In genomic region chr1:183345817-183346195, GRCm38 (mm10) we compare ENCODE assay signal across 8 mouse cellular contexts. TPM values are rescaled to one million over a fixed set of nuclear protein-coding genes. Genes with fewer than 3 reads are reported as not detected.
DNase-seq lines count a peak whose midpoint lies in the region; ATAC-seq and TF ChIP-seq lines count a peak whose summit lies in the region.

No protein-coding gene starts in this region.

- H3K9me3 ChIP-seq in embryonic facial prominence, embryonic 12.5 days: no peaks in the 10 kb centered on the region
- H3K9me3 ChIP-seq in intestine, embryonic 15.5 days: no peaks in the 10 kb centered on the region
- no peaks in the 10 kb centered on the region for H3K9me3 ChIP-seq in neural tube, embryonic 12.5 days

- 7% methylated on average over 10 of the region's 10 CpGs for WGBS in embryonic facial prominence, embryonic 12.5 days
- 4% methylated on average over 10 of the region's 10 CpGs for WGBS in intestine, embryonic 15.5 days
- WGBS in neural tube, embryonic 12.5 days: 12% methylated on average over 10 of the region's 10 CpGs

- DNase-seq in left cerebral cortex, adult 2 months (ENCODE audit: extremely low spot score in 1 of 2, low spot score in 2 of 2): no peak
- no peak for DNase-seq in left cerebral cortex, adult 11 months (ENCODE audit: low spot score)
- no peak for DNase-seq in left cerebral cortex, adult 18-20 months (ENCODE audit: low spot score in 2 of 2)
- DNase-seq in left cerebral cortex, postnatal 36 days (ENCODE audit: low spot score in 2 of 2): no peak
- no peak for DNase-seq in gastrocnemius, postnatal 14 days

- peak overlapping the region; percentile 80 for H3K27ac ChIP-seq in left cerebral cortex, adult 2 months
- no peak overlapping the region for H3K27ac ChIP-seq in embryonic facial prominence, embryonic 12.5 days
- peak overlapping the region; percentile 18; the same call in 1 of the 2 replicates for H3K27ac ChIP-seq in intestine, embryonic 15.5 days
- peak overlapping the region; percentile 47; the same call in 1 of the 2 replicates for H3K27ac ChIP-seq in neural tube, embryonic 12.5 days

- H3K4me3 ChIP-seq in left cerebral cortex, adult 2 months: peak overlapping the region; percentile 99
- peak overlapping the region; percentile 93 for H3K4me3 ChIP-seq in embryonic facial prominence, embryonic 12.5 days
- H3K4me3 ChIP-seq in intestine, embryonic 15.5 days (replicated peaks): peak overlapping the region; percentile 97
- H3K4me3 ChIP-seq in neural tube, embryonic 12.5 days: peak overlapping the region; percentile 91

- peaks cover 37% of the 10 kb centered on the region for H3K36me3 ChIP-seq in embryonic facial prominence, embryonic 12.5 days
- peaks cover 24% of the 10 kb centered on the region for H3K36me3 ChIP-seq in intestine, embryonic 15.5 days
- peaks cover 21% of the 10 kb centered on the region for H3K36me3 ChIP-seq in neural tube, embryonic 12.5 days

- peak overlapping the region; percentile 86 for H3K9ac ChIP-seq in embryonic facial prominence, embryonic 12.5 days
- H3K9ac ChIP-seq in intestine, embryonic 15.5 days: peak overlapping the region; percentile 92
- peak overlapping the region; percentile 88 for H3K9ac ChIP-seq in neural tube, embryonic 12.5 days

- no peaks in the 10 kb centered on the region for H3K27me3 ChIP-seq in embryonic facial prominence, embryonic 12.5 days
- H3K27me3 ChIP-seq in intestine, embryonic 15.5 days (replicated peaks): no peaks in the 10 kb centered on the region
- H3K27me3 ChIP-seq in neural tube, embryonic 12.5 days (replicated peaks): no peaks in the 10 kb centered on the region

- no peak for TF ChIP-seq CTCF in left cerebral cortex, adult 2 months (IDR thresholded peaks at IDR 0.05)

- H3K4me2 ChIP-seq in embryonic facial prominence, embryonic 12.5 days (replicated peaks): peak overlapping the region; percentile 89
- peak overlapping the region; percentile 88 for H3K4me2 ChIP-seq in intestine, embryonic 15.5 days (replicated peaks)
- peak overlapping the region; percentile 92 for H3K4me2 ChIP-seq in neural tube, embryonic 12.5 days (replicated peaks)

- intact Hi-C loops in left cerebral cortex, adult 2 months (cut with DNase I): loop anchor here (1.0 to 2.0 kb wide), 2 partner anchors 43 to 49 kb away; partner anchors contain the start of genes Aida and Brox
- intact Hi-C loops in left cerebral cortex, postnatal 36 days (cut with DNase I): loop anchor here (1.0 to 2.0 kb wide), 2 partner anchors 23 to 49 kb away; partner anchors contain the start of genes Aida, Brox and Mia3
- intact Hi-C loops in gastrocnemius, postnatal 14 days (cut with DNase I; ENCODE audit: low total_unique reads): no loop called here

- peak; percentile 47 for ATAC-seq in embryonic facial prominence, embryonic 12.5 days (ENCODE audit: insufficient number of reproducible peaks, insufficient read depth, low FRiP score, low TSS enrichment)
- no peak for ATAC-seq in intestine, embryonic 15.5 days
- ATAC-seq in neural tube, embryonic 12.5 days (ENCODE audit: low FRiP score, low read depth): no peak; the same call in none of the 2 replicates

- H3K4me1 ChIP-seq in embryonic facial prominence, embryonic 12.5 days: peaks cover 13% of the 10 kb centered on the region
- H3K4me1 ChIP-seq in intestine, embryonic 15.5 days (replicated peaks): no peaks in the 10 kb centered on the region; the same call in 1 of the 2 replicates
- peaks cover 12% of the 10 kb centered on the region for H3K4me1 ChIP-seq in neural tube, embryonic 12.5 days

RNA-seq across cellular contexts. Expression of gene Mia3, which starts 23.5 kb away (rescaled TPM):
- 100 to 1,000 TPM; 236 to 257 TPM for total RNA-seq in left cerebral cortex, adult 2 months (2021)
- polyA plus RNA-seq in embryonic facial prominence, embryonic 12.5 days (2016; fragmentation: Nextera tagmentation; extraction: Ambion mirVana): 124 and 128 TPM in 2 replicates
- 79.7 and 81.0 TPM in 2 replicates for polyA plus RNA-seq in intestine, embryonic 15.5 days (2015; fragmentation: Nextera tagmentation; extraction: Ambion mirVana)
- 111 and 125 TPM in 2 replicates for polyA plus RNA-seq in neural tube, embryonic 12.5 days (2016; fragmentation: Nextera tagmentation; extraction: Ambion mirVana)
- 100 to 1,000 TPM; 240 to 241 TPM for total RNA-seq in left cerebral cortex, adult 18-20 months (2021)
- 100 to 1,000 TPM; 217 to 225 TPM for total RNA-seq in left cerebral cortex, postnatal 36 days (2021)
- total RNA-seq in gastrocnemius, postnatal 14 days (2021): 100 to 1,000 TPM; 101 to 105 TPM

RNA-seq across cellular contexts. Expression of gene Taf1a, which starts 43.0 kb away (rescaled TPM):
- 10 to 100 TPM; 18.9 to 19.9 TPM for total RNA-seq in left cerebral cortex, adult 2 months (2021)
- polyA plus RNA-seq in embryonic facial prominence, embryonic 12.5 days (2016; fragmentation: Nextera tagmentation; extraction: Ambion mirVana): 24.6 and 25.1 TPM in 2 replicates
- 17.9 TPM in 2 replicates for polyA plus RNA-seq in intestine, embryonic 15.5 days (2015; fragmentation: Nextera tagmentation; extraction: Ambion mirVana)
- 17.7 and 18.7 TPM in 2 replicates for polyA plus RNA-seq in neural tube, embryonic 12.5 days (2016; fragmentation: Nextera tagmentation; extraction: Ambion mirVana)
- total RNA-seq in left cerebral cortex, adult 18-20 months (2021): 10 to 100 TPM; 18.2 to 20.7 TPM
- 10 to 100 TPM; 11.6 to 21.1 TPM for total RNA-seq in left cerebral cortex, postnatal 36 days (2021)
- total RNA-seq in gastrocnemius, postnatal 14 days (2021): 1 to 10 TPM; 4.1 to 4.7 TPM

RNA-seq across cellular contexts. Expression of gene Brox, which starts 48.7 kb away (rescaled TPM):
- total RNA-seq in left cerebral cortex, adult 2 months (2021): 10 to 100 TPM; 52.0 to 55.4 TPM
- polyA plus RNA-seq in embryonic facial prominence, embryonic 12.5 days (2016; fragmentation: Nextera tagmentation; extraction: Ambion mirVana): 42.5 and 43.1 TPM in 2 replicates
- 36.3 and 41.6 TPM in 2 replicates for polyA plus RNA-seq in intestine, embryonic 15.5 days (2015; fragmentation: Nextera tagmentation; extraction: Ambion mirVana)
- 77.8 and 88.5 TPM in 2 replicates for polyA plus RNA-seq in neural tube, embryonic 12.5 days (2016; fragmentation: Nextera tagmentation; extraction: Ambion mirVana)
- total RNA-seq in left cerebral cortex, adult 18-20 months (2021): 10 to 100 TPM; 52.5 to 53.6 TPM
- 10 to 100 TPM; 45.6 to 54.2 TPM for total RNA-seq in left cerebral cortex, postnatal 36 days (2021)
- 10 to 100 TPM; 17.7 to 19.5 TPM for total RNA-seq in gastrocnemius, postnatal 14 days (2021)

RNA-seq across cellular contexts. Expression of gene Aida, which starts 49.4 kb away (rescaled TPM):
- total RNA-seq in left cerebral cortex, adult 2 months (2021): 10 to 100 TPM; 51.6 to 56.5 TPM
- polyA plus RNA-seq in embryonic facial prominence, embryonic 12.5 days (2016; fragmentation: Nextera tagmentation; extraction: Ambion mirVana): 71.1 and 71.6 TPM in 2 replicates
- polyA plus RNA-seq in intestine, embryonic 15.5 days (2015; fragmentation: Nextera tagmentation; extraction: Ambion mirVana): 33.5 and 42.4 TPM in 2 replicates
- 57.7 and 68.8 TPM in 2 replicates for polyA plus RNA-seq in neural tube, embryonic 12.5 days (2016; fragmentation: Nextera tagmentation; extraction: Ambion mirVana)
- 10 to 100 TPM; 52.3 to 59.1 TPM for total RNA-seq in left cerebral cortex, adult 18-20 months (2021)
- 10 to 100 TPM; 49.6 to 54.4 TPM for total RNA-seq in left cerebral cortex, postnatal 36 days (2021)
- total RNA-seq in gastrocnemius, postnatal 14 days (2021): 10 to 100 TPM; 19.5 to 23.7 TPM
